Mouse (Mus musculus) liver, postnatal 0 days (tissue): ENCODE measurements around the gene Mxra7.

Experiments
- CTCF ChIP-seq: sonication (generic); IDR thresholded peaks from 2 replicates; pipeline ENCODE4 v1.5.1; 2016; ENCODE audit warnings: antibody characterized with exemption, low read depth
- EP300 ChIP-seq: IDR thresholded peaks from 2 replicates; pipeline ENCODE4 v1.6.1; 2016; ENCODE audit warnings: antibody characterized with exemption, low read depth, mild to moderate bottlenecking

DNA sequence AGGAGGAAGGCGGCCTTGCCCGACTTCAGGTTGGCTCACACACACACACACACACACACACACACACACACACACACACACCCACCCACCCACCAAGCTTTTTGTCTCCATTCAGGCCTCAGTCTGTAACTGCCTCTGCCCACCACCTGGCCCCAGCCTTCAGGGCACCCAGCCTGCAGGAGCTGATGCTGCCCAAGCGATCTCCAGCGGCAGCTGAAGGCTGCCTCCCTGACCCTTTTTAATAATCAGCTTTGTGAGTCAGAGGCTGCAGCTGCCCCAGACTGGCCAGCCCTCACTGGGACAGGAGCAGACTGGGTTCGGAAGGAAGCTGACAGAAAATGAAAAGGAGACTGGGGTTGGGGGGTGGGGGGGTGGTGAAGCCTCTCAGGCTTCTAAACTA is 2.6 kb downstream of the Mxra7 start:
- no peak for TF ChIP-seq CTCF
- TF ChIP-seq EP300 = no peak
